Mouse (Mus musculus) embryonic facial prominence, embryonic 15.5 days (tissue): Measurements from ENCODE around the gene Runx3. TPM values are rescaled to one million over a fixed set of nuclear protein-coding genes. Genes with fewer than 3 reads are reported as not detected.

Source experiments
- ATAC-seq: fragments of 200-750 bp; cut with Nextera tagmentation; 2 replicates; pipeline ENCODE4 v1.8.0; 2017; ENCODE audit warnings: low read depth, moderate TSS enrichment; ENCODE audit not compliant: insufficient number of reproducible peaks, low FRiP score, low TSS enrichment
- H3K27ac ChIP-seq: fragments of 300-500 bp; sonication (generic); replicated peaks from 2 replicates; pipeline ENCODE4 v1.5.1; 2015; ENCODE audit warnings: mild to moderate bottlenecking, inconsistent platforms
- H3K27me3 ChIP-seq: fragments of 300-500 bp; sonication (generic); 2 replicates; pipeline ENCODE4 v1.6.1; 2015; ENCODE audit warnings: inconsistent platforms
- H3K36me3 ChIP-seq: fragments of 300-500 bp; sonication (generic); 2 replicates; pipeline ENCODE4 v1.6.1; 2015; ENCODE audit warnings: mild to moderate bottlenecking, inconsistent platforms
- H3K4me1 ChIP-seq: fragments of 300-500 bp; sonication (generic); 2 replicates; pipeline ENCODE4 v1.6.1; 2015; ENCODE audit warnings: inconsistent platforms
- H3K4me2 ChIP-seq: fragments of 300-500 bp; sonication (generic); replicated peaks from 2 replicates; pipeline ENCODE4 v1.6.1; 2015; ENCODE audit warnings: mild to moderate bottlenecking, inconsistent platforms
- H3K4me3 ChIP-seq: fragments of 300-500 bp; sonication (generic); replicated peaks from 2 replicates; pipeline ENCODE4 v1.5.1; 2015; ENCODE audit warnings: mild to moderate bottlenecking, inconsistent platforms
- H3K9ac ChIP-seq: fragments of 300-500 bp; sonication (generic); 2 replicates; pipeline ENCODE4 v1.6.1; 2015; ENCODE audit warnings: inconsistent platforms
- H3K9me3 ChIP-seq: fragments of 300-500 bp; sonication (generic); replicated peaks from 2 replicates; pipeline ENCODE4 v1.6.1; 2016; ENCODE audit warnings: inconsistent platforms
- WGBS: fragments of 180-500 bp; shearing (Covaris S2); methylation state at CpG from one replicate; pipeline ENCODE4 v1.1.7; 2015; 5-methylcytosine and 5-hydroxymethylcytosine counted together
- polyA plus RNA-seq: library from polyadenylated mRNA; unstranded; fragments of >200 nt; fragmentation: Nextera tagmentation; extraction: Ambion mirVana; gene quantifications from 2 replicates; pipeline ENCODE4 v1.2.1, GENCODE M21; 2015

Gene Runx3
- polyA plus RNA-seq, 1 experiment from 2014 or later = 3.2 TPM

DNA sequence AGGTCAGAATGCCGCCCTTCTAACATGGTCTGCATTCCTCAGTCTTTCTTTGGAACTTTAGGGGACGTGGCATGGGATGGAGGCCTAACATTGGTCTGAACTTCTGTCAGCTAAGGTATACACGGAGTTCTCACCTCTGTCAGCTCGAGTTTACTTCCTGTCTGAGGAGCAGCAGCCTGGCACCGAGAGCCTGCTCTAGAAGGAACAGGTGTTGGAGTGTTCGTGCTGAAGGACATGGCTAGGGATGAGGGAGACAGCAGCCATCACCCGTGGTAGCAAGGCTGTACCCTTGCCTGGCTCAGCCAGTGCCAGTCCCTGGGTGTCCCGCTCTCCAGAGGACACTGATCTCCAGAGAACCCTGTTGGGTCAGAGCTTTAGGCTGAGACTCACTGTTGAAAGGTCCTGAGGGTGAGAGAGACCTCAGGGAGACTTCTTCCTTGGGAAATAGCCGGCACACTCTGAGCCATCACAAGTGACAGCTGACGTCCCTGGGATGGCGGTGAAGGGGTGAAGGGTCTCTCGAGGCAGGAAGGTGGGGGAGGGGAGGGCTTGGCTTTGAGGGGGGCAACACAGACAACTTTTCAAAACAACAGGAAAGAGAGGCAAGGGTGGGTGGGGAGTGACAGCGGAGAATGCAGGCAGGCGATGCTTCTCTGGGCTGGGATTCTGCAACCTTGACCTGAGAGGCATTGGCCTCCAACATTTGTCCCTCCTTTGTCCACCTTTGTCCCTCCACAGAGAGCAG lies 4.9 kb upstream of the Runx3 start:
- Histone ChIP-seq H3K36me3 (no peaks in the 10 kb centered on the region), H3K4me1 (peaks cover 10% of the 10 kb centered on the region), H3K4me3 (no peak overlapping the region), H3K27me3 (no peaks in the 10 kb centered on the region), H3K4me2 (no peak overlapping the region), H3K27ac (no peak overlapping the region), H3K9me3 (no peaks in the 10 kb centered on the region), H3K9ac (no peak overlapping the region)
- no peak for ATAC-seq
- WGBS = 50% methylated on average over 14 of the region's 14 CpGs

DNA sequence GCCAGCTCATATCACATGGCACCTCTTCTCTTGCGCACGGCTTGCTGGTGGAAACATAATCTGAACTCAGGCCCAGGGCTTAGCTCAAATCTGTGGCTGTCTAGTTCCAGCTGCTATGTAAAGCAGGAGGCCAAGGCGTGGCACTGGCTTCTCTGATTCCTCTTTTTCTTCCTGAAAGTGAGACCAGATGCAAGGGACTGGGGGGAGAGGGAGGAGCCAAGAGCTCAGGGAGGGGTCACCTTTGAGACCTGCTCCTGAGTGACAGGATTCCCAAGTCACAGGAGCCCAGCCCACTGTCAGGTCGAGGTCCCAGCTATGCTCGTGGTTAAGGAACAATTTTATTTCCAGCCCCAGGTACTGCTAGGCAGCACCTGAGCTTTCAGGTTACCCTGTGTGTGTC lies 4.1 kb upstream of the Runx3 start:
- peaks cover 10% of the 10 kb centered on the region for H3K4me1 ChIP-seq
- no peak overlapping the region for H3K4me2 ChIP-seq
- H3K4me3 ChIP-seq = no peak overlapping the region
- no peak overlapping the region for H3K9ac ChIP-seq
- H3K27me3 ChIP-seq = no peaks in the 10 kb centered on the region
- no peak overlapping the region for H3K27ac ChIP-seq
- H3K9me3 ChIP-seq = no peaks in the 10 kb centered on the region
- no peaks in the 10 kb centered on the region for H3K36me3 ChIP-seq
- 41% methylated on average over 5 of the region's 5 CpGs for WGBS
- ATAC-seq = no peak

DNA sequence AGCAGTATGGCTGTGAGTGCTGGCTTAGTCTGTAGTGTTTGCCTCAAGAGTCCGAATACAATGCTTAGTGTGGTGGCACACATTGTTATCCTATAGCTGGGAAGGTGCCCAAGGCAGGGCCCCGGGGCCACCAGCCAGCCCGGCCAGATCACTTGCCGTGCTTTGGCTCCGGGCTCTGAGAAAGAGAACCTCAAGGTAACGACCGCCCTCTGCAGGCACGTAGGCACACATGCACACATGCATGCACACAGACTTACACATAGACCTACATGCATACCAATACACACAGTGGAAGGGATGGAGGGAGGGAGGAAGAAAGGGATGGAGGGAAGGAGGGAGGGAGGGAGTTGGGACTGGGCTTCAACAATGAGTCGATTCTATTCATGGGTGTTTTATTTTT lies 2.6 kb upstream of the Runx3 start:
- H3K9me3 ChIP-seq = no peaks in the 10 kb centered on the region
- peaks cover 4% of the 10 kb centered on the region; the same call in 1 of the 2 replicates for H3K27me3 ChIP-seq
- no peaks in the 10 kb centered on the region for H3K36me3 ChIP-seq
- H3K9ac ChIP-seq = no peak overlapping the region
- no peak overlapping the region for H3K4me2 ChIP-seq
- 91% methylated on average over 9 of the region's 9 CpGs for WGBS
- ATAC-seq = no peak
- no peak overlapping the region for H3K4me3 ChIP-seq
- H3K4me1 ChIP-seq = peaks cover 10% of the 10 kb centered on the region
- no peak overlapping the region for H3K27ac ChIP-seq

DNA sequence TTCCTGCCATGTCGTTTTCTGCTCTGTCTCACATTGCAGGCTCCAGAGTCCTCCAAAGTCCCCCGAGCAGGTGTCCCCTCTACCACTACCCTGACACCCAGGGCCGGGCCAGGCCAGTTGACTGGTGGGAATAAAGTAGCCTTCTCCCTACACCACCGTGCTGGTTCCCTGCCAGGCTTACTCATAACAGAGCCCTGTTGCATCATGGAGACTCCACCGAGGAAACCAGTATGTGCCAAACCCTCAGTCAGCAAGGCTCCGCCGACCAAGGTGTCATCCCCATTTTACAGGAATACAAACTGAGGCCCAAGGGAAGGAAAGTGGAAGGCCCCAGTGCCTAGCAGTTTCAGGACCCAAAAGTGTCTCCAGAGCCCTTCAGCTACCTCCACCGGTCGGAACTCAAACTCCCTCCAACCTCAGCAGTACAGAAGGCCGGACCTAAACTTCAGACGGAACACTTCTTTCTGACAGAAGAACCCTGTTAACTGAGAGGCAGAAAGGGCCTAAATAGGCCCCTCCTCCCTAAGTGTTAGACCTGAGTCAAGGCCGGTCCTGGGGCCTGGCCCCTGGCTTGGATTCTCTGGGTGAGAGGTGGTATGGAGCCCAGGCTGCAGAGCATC lies 1.5 kb upstream of the Runx3 start:
- Histone ChIP-seq H3K4me3 (no peak overlapping the region), H3K27me3 (peaks cover 4% of the 10 kb centered on the region; the same call in 1 of the 2 replicates), H3K36me3 (no peaks in the 10 kb centered on the region), H3K9me3 (no peaks in the 10 kb centered on the region), H3K27ac (0 out of 2 replicates have a peak overlapping the region, but pooled peaks have one; percentile 79), H3K4me2 (no peak overlapping the region), H3K9ac (no peak overlapping the region), H3K4me1 (peaks cover 10% of the 10 kb centered on the region)
- no peak for ATAC-seq
- WGBS = 90% methylated on average over 12 of the region's 12 CpGs

DNA sequence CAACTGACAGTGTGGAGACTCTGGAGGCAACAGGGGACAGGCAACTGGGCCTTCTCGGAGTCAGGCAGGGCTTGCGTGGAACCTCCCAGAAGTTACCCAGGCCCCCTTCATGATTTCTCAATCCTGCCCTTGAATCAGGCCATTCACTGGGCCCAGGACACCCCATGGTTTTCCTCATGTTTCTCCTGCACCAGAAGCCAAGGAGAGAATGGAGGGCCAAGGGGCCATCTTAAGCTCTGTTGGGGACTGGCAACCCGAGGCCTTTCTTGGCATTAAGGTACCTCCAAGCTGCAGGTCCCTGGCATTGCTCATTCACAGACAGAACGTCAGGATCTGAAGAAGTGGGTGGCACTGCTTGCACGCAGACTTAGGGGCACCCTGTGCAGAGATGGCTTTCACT lies 3.3 kb downstream of the Runx3 start:
- Histone ChIP-seq H3K4me2 (no peak overlapping the region), H3K9me3 (no peaks in the 10 kb centered on the region), H3K9ac (no peak overlapping the region), H3K27ac (no peak overlapping the region), H3K4me1 (peaks cover 13% of the 10 kb centered on the region), H3K36me3 (no peaks in the 10 kb centered on the region), H3K27me3 (peaks cover 4% of the 10 kb centered on the region; the same call in 1 of the 2 replicates), H3K4me3 (no peak overlapping the region)
- 83% methylated on average over 5 of the region's 5 CpGs for WGBS
- ATAC-seq = no peak

DNA sequence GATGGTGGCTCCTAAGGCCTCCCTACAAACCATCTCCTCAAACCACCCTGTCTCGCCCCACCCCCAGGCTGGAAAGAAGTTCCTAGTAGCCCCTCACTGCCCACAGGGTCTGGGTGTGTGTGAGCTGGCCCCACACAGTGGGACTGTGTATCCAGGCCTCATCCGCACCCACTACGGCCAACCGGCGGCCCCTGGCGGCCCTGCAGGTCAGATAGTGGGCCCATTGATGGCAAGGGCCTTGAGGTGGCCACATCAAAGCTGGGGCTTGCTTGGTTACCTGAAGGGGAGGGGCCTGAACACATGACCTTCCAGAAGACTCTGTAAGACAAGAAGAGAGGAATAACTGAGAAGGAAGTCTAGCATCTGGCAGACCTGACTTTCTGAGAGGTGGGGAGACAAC lies 4.3 kb downstream of the Runx3 start:
- H3K9ac ChIP-seq = no peak overlapping the region
- 86% methylated on average over 6 of the region's 6 CpGs for WGBS
- peaks cover 4% of the 10 kb centered on the region; the same call in 1 of the 2 replicates for H3K27me3 ChIP-seq
- no peak overlapping the region for H3K27ac ChIP-seq
- no peaks in the 10 kb centered on the region for H3K36me3 ChIP-seq
- no peak overlapping the region for H3K4me2 ChIP-seq
- no peak overlapping the region for H3K4me3 ChIP-seq
- ATAC-seq = no peak
- H3K9me3 ChIP-seq = no peaks in the 10 kb centered on the region
- peaks cover 20% of the 10 kb centered on the region for H3K4me1 ChIP-seq

DNA sequence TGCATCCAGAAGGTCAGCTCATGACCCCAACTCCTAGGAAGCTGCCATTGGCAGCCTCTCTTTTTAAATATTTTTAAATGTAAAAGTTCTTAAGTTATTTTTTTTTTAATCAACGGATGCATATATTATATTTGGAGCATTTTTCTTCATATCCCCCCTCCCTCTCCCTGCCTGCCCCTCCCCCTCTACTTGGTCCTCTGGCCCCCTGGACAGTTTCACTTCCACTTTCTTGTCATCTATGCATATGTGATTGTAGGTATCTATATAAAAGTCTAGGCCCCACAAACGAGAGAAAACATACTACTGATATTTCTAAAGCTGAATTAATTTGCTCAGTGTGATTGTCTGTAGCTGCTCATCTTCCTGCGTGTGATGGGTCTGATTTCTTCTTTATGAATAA lies 4.7 kb downstream of the Runx3 start:
- peaks cover 4% of the 10 kb centered on the region; the same call in 1 of the 2 replicates for H3K27me3 ChIP-seq
- 82% methylated on average over 3 of the region's 3 CpGs for WGBS
- H3K9me3 ChIP-seq = no peaks in the 10 kb centered on the region
- no peaks in the 10 kb centered on the region for H3K36me3 ChIP-seq
- H3K4me3 ChIP-seq = no peak overlapping the region
- H3K4me2 ChIP-seq = no peak overlapping the region
- H3K9ac ChIP-seq = no peak overlapping the region
- no peak overlapping the region for H3K27ac ChIP-seq
- ATAC-seq = no peak
- H3K4me1 ChIP-seq = peaks cover 16% of the 10 kb centered on the region

DNA sequence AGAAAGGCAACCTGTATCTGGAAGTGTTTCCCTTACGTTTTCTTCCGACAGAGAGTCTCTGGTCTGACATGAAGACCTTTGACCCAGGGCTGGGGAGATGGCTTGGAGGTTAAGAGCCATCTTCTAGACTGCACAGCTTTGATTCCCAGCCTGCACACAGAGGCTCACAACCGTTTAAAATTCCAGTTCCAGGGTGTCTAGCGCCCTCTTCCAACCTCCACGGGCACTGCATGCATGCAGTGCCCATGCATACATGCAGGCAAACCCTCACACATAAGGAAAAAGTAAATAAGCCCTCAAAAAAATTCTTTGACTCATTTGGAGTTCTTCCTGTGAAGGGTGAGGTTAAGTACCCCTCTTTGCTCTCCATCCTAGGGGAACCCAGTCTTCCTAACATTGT lies 5.9 kb downstream of the Runx3 start:
- Histone ChIP-seq H3K4me3 (no peak overlapping the region), H3K36me3 (no peaks in the 10 kb centered on the region), H3K27me3 (peaks cover 9% of the 10 kb centered on the region), H3K9me3 (no peaks in the 10 kb centered on the region), H3K4me1 (peaks cover 12% of the 10 kb centered on the region), H3K4me2 (no peak overlapping the region), H3K9ac (no peak overlapping the region), H3K27ac (no peak overlapping the region)
- WGBS = 67% methylated on average over 5 of the region's 5 CpGs
- ATAC-seq = no peak

DNA sequence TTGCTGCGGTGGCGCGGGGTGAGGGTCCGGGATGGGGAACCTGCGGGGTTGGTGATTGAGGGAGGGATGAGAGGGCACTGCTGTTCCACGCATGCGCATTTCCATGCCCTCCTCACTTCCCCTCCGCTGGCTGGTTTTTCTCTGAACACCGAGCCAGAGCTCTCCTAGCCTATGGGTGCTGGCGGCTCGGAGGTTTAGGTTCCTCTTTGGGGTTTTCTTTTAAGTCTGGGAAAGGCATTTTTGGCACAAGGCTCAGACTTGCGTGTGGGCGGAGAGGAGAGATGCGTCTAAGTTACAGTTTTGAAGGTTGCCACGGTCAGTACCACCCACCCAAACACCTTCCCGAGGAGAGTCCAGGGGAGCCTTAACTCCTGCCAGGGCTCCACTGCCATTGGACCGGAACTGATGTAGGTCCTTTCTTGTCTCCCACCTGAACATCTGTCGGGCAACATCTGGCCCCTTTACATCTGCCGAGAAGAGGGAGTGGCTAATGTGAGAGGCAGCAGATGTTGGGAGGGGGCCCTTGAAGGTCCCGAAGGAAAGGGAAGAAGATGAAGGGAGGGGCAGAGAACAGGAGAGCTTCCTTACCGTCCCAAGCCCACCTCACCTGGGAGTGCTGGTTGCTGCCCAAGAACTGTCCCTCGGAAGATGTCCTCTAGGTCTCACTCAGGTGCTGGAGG lies 8.5 kb downstream of the Runx3 start:
- peak overlapping the region; percentile 30 for H3K4me3 ChIP-seq
- H3K9me3 ChIP-seq = no peaks in the 10 kb centered on the region
- 0 out of 2 replicates have a peak, but pooled peaks have one; percentile 22 for ATAC-seq
- no peak overlapping the region; the same call in 1 of the 2 replicates for H3K27ac ChIP-seq
- H3K27me3 ChIP-seq = peaks cover 5% of the 10 kb centered on the region; the same call in 1 of the 2 replicates
- WGBS = 9% methylated on average over 22 of the region's 22 CpGs
- H3K9ac ChIP-seq = 0 out of 2 replicates have a peak overlapping the region, but pooled peaks have one; percentile 9
- H3K4me1 ChIP-seq = peaks cover 12% of the 10 kb centered on the region
- H3K36me3 ChIP-seq = no peaks in the 10 kb centered on the region
- H3K4me2 ChIP-seq = peak overlapping the region; percentile 53

DNA sequence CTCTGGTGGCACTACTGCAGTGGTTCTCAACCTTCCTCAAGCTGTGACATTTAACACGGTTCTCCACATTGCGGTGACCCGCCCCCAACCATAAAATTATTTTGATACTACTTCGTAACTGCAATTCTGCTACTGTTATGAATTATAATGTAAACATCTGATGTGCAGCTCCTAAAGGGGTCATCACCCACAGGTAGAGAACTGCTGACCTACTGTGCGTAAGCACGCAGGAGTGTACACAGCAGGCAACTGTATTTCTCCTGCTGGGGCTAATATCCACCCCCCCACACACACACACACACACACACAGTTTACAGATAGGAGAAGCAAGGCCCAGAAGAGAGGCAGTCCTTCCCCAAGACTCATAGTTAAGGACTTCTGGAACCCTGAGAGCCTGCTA lies 9.7 kb downstream of the Runx3 start:
- no peak overlapping the region for H3K9ac ChIP-seq
- no peaks in the 10 kb centered on the region for H3K9me3 ChIP-seq
- H3K4me3 ChIP-seq = no peak overlapping the region
- no peak overlapping the region for H3K4me2 ChIP-seq
- peaks cover 5% of the 10 kb centered on the region; the same call in 1 of the 2 replicates for H3K27me3 ChIP-seq
- peaks cover 12% of the 10 kb centered on the region for H3K4me1 ChIP-seq
- no peaks in the 10 kb centered on the region for H3K36me3 ChIP-seq
- no peak overlapping the region for H3K27ac ChIP-seq
- no peak for ATAC-seq
- 84% methylated on average over 6 of the region's 6 CpGs for WGBS

DNA sequence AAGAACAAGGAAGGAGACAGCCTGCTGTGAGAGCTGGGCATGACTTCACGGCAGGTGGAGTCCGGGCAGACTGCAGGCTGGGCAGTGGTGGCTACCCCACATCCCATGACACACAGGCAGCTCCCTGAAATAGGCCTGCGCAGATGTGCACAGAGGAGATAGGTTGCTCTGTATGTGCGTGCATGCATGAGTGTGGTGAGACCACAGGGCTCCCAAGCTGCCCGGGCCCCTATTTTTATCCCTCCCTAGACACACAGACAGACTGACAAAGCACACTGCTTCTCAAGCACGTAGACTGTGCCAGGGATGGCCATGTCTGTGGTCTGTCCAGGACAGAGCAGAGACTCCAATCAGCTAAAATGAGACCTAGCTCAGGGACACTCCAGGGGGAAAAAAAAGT lies 10.7 kb downstream of the Runx3 start:
- Histone ChIP-seq H3K4me2 (no peak overlapping the region), H3K4me1 (peaks cover 12% of the 10 kb centered on the region), H3K4me3 (no peak overlapping the region), H3K36me3 (no peaks in the 10 kb centered on the region), H3K27ac (no peak overlapping the region), H3K9ac (no peak overlapping the region), H3K9me3 (no peaks in the 10 kb centered on the region), H3K27me3 (peaks cover 13% of the 10 kb centered on the region)
- no peak for ATAC-seq
- 78% methylated on average over 6 of the region's 6 CpGs for WGBS
